Mouse (Mus musculus): ENCODE measurements around the gene Igsf21. TPM values are rescaled to one million over a fixed set of nuclear protein-coding genes. Genes with fewer than 3 reads are reported as not detected.

Igsf21 gene
- polyA plus RNA-seq, 1 experiment from 2014 or later, result 12.7 TPM

- no peak overlapping the region for H3K9ac ChIP-seq (ENCODE audit: low read length)
Observed at GRCm38 (mm10) chr4:140267086-140267485, 20.5 kb upstream of the Igsf21 start.

GRCm38 (mm10) chr4:140258968-140259367 lies 12.4 kb upstream of the Igsf21 start:
- ATAC-seq (replicated peaks; ENCODE audit: low FRiP score) (no peak; the same call in 1 of the 2 replicates), DNase-seq (ENCODE audit: low spot score) (peak; percentile 74)
- no peaks in the 10 kb centered on the region for H3K27me3 ChIP-seq (ENCODE audit: control insufficient read depth, insufficient read depth, low read length)
- H3K9me3 ChIP-seq (ENCODE audit: control insufficient read depth, low read length), result no peaks in the 10 kb centered on the region
- H3K9ac ChIP-seq (ENCODE audit: low read length), result no peak overlapping the region
- no peaks in the 10 kb centered on the region for H3K36me3 ChIP-seq (ENCODE audit: control insufficient read depth, insufficient read depth, low read length)
- no peak overlapping the region for H3K27ac ChIP-seq (ENCODE audit: low read depth, low read length)
- H3K4me2 ChIP-seq (ENCODE audit: low read depth, low read length, severe bottlenecking), result no peak overlapping the region
- H3K4me3 ChIP-seq (ENCODE audit: low read depth, low read length), result no peak overlapping the region
- WGBS, result 11% methylated on average over 6 of the region's 6 CpGs
- 0 out of 2 replicates have a peak, but pooled peaks cover 2% of the 10 kb centered on the region for H3K4me1 ChIP-seq (replicated peaks; ENCODE audit: control insufficient read depth, insufficient read depth, low read length)

More at GRCm38 (mm10) chr4:140267086-140267485, 20.5 kb upstream of the Igsf21 start:
- Histone ChIP-seq H3K9me3 (ENCODE audit: control insufficient read depth, low read length) (no peaks in the 10 kb centered on the region; the same call in 1 of the 2 replicates), H3K4me3 (ENCODE audit: low read depth, low read length) (no peak overlapping the region), H3K4me2 (ENCODE audit: low read depth, low read length, severe bottlenecking) (no peak overlapping the region), H3K27ac (ENCODE audit: low read depth, low read length) (no peak overlapping the region), H3K27me3 (ENCODE audit: control insufficient read depth, insufficient read depth, low read length) (no peaks in the 10 kb centered on the region), H3K4me1 (replicated peaks; ENCODE audit: control insufficient read depth, insufficient read depth, low read length) (peaks cover 5% of the 10 kb centered on the region; the same call in 1 of the 2 replicates), H3K36me3 (ENCODE audit: control insufficient read depth, insufficient read depth, low read length) (no peaks in the 10 kb centered on the region)
- ATAC-seq (replicated peaks; ENCODE audit: low FRiP score), result no peak
- 78% methylated on average over 5 of the region's 5 CpGs for WGBS
- DNase-seq (ENCODE audit: low spot score), result no peak

GRCm38 (mm10) chr4:140252369-140252768 lies 5.8 kb upstream of the Igsf21 start:
- Histone ChIP-seq H3K36me3 (ENCODE audit: control insufficient read depth, insufficient read depth, low read length) (no peaks in the 10 kb centered on the region), H3K9me3 (ENCODE audit: control insufficient read depth, low read length) (no peaks in the 10 kb centered on the region), H3K4me3 (ENCODE audit: low read depth, low read length) (no peak overlapping the region), H3K27ac (ENCODE audit: low read depth, low read length) (no peak overlapping the region), H3K9ac (ENCODE audit: low read length) (no peak overlapping the region), H3K4me1 (replicated peaks; ENCODE audit: control insufficient read depth, insufficient read depth, low read length) (peaks cover 2% of the 10 kb centered on the region; the same call in 1 of the 2 replicates), H3K27me3 (ENCODE audit: control insufficient read depth, insufficient read depth, low read length) (peaks cover 23% of the 10 kb centered on the region), H3K4me2 (ENCODE audit: low read depth, low read length, severe bottlenecking) (no peak overlapping the region)
- 10% methylated on average over 7 of the region's 7 CpGs for WGBS
- DNase-seq (ENCODE audit: low spot score) (no peak), ATAC-seq (replicated peaks; ENCODE audit: low FRiP score) (no peak)

GRCm38 (mm10) chr4:140249011-140249744 lies 2.6 kb upstream of the Igsf21 start:
- H3K36me3 ChIP-seq (ENCODE audit: control insufficient read depth, insufficient read depth, low read length), result no peaks in the 10 kb centered on the region
- peaks cover 44% of the 10 kb centered on the region for H3K27me3 ChIP-seq (ENCODE audit: control insufficient read depth, insufficient read depth, low read length)
- no peaks in the 10 kb centered on the region for H3K9me3 ChIP-seq (ENCODE audit: control insufficient read depth, low read length)
- no peak overlapping the region for H3K9ac ChIP-seq (ENCODE audit: low read length)
- DNase-seq (ENCODE audit: low spot score) (peak; percentile 77), ATAC-seq (replicated peaks; ENCODE audit: low FRiP score) (no peak)
- H3K4me2 ChIP-seq (ENCODE audit: low read depth, low read length, severe bottlenecking), result no peak overlapping the region
- H3K27ac ChIP-seq (ENCODE audit: low read depth, low read length), result no peak overlapping the region
- H3K4me3 ChIP-seq (ENCODE audit: low read depth, low read length), result no peak overlapping the region
- peaks cover 14% of the 10 kb centered on the region for H3K4me1 ChIP-seq (replicated peaks; ENCODE audit: control insufficient read depth, insufficient read depth, low read length)
- 4% methylated on average over 22 of the region's 22 CpGs for WGBS

GRCm38 (mm10) chr4:140248396-140248795 lies 1.8 kb upstream of the Igsf21 start:
- 0 out of 2 replicates have a peak overlapping the region, but pooled peaks have one; percentile 2 for H3K4me2 ChIP-seq (ENCODE audit: low read depth, low read length, severe bottlenecking)
- DNase-seq (ENCODE audit: low spot score) (no peak), ATAC-seq (replicated peaks; ENCODE audit: low FRiP score) (no peak)
- H3K36me3 ChIP-seq (ENCODE audit: control insufficient read depth, insufficient read depth, low read length), result no peaks in the 10 kb centered on the region
- WGBS, result under 1% methylated on average over 8 of the region's 8 CpGs
- H3K27me3 ChIP-seq (ENCODE audit: control insufficient read depth, insufficient read depth, low read length), result peaks cover 51% of the 10 kb centered on the region
- no peak overlapping the region for H3K9ac ChIP-seq (ENCODE audit: low read length)
- no peaks in the 10 kb centered on the region for H3K9me3 ChIP-seq (ENCODE audit: control insufficient read depth, low read length)
- no peak overlapping the region for H3K27ac ChIP-seq (ENCODE audit: low read depth, low read length)
- H3K4me3 ChIP-seq (ENCODE audit: low read depth, low read length), result no peak overlapping the region
- H3K4me1 ChIP-seq (replicated peaks; ENCODE audit: control insufficient read depth, insufficient read depth, low read length), result peaks cover 19% of the 10 kb centered on the region

GRCm38 (mm10) chr4:140247006-140248003 lies 721 bp upstream of the Igsf21 start:
- H3K27me3 ChIP-seq (ENCODE audit: control insufficient read depth, insufficient read depth, low read length), result peaks cover 61% of the 10 kb centered on the region
- peak overlapping the region; percentile 94 for H3K4me2 ChIP-seq (ENCODE audit: low read depth, low read length, severe bottlenecking)
- ATAC-seq (replicated peaks; ENCODE audit: low FRiP score) (peak; percentile 20), DNase-seq (ENCODE audit: low spot score) (no peak)
- peak overlapping the region; percentile 50 for H3K4me3 ChIP-seq (ENCODE audit: low read depth, low read length)
- H3K27ac ChIP-seq (ENCODE audit: low read depth, low read length), result no peak overlapping the region
- 9% methylated on average over 28 of the region's 28 CpGs for WGBS
- no peak overlapping the region; the same call in 1 of the 2 replicates for H3K9ac ChIP-seq (ENCODE audit: low read length)
- H3K4me1 ChIP-seq (replicated peaks; ENCODE audit: control insufficient read depth, insufficient read depth, low read length), result peaks cover 21% of the 10 kb centered on the region
- H3K36me3 ChIP-seq (ENCODE audit: control insufficient read depth, insufficient read depth, low read length), result no peaks in the 10 kb centered on the region
- H3K9me3 ChIP-seq (ENCODE audit: control insufficient read depth, low read length), result no peaks in the 10 kb centered on the region

- no peak for ATAC-seq (replicated peaks; ENCODE audit: low FRiP score)
- H3K9ac ChIP-seq (ENCODE audit: low read length), result peak overlapping the region; percentile 68
- H3K9me3 ChIP-seq (ENCODE audit: control insufficient read depth, low read length), result no peaks in the 10 kb centered on the region
- H3K4me3 ChIP-seq (ENCODE audit: low read depth, low read length), result peak overlapping the region; percentile 50
- peak; percentile 73 for DNase-seq (ENCODE audit: low spot score)
- no peak overlapping the region for H3K27ac ChIP-seq (ENCODE audit: low read depth, low read length)
- H3K4me1 ChIP-seq (replicated peaks; ENCODE audit: control insufficient read depth, insufficient read depth, low read length), result peaks cover 23% of the 10 kb centered on the region
- H3K36me3 ChIP-seq (ENCODE audit: control insufficient read depth, insufficient read depth, low read length), result no peaks in the 10 kb centered on the region
- H3K27me3 ChIP-seq (ENCODE audit: control insufficient read depth, insufficient read depth, low read length), result peaks cover 61% of the 10 kb centered on the region
- H3K4me2 ChIP-seq (ENCODE audit: low read depth, low read length, severe bottlenecking), result peak overlapping the region; percentile 94
- WGBS, result 1% methylated on average over 23 of the region's 23 CpGs
Observed at GRCm38 (mm10) chr4:140245286-140246179, 1.1 kb downstream of the Igsf21 start.
